Mouse (Mus musculus): Measurements from ENCODE around the gene Plekha6.

The Plekha6 gene

GRCm38 (mm10) chr1:133182706-133183095 lies 18.7 kb downstream of the Plekha6 start:
- no peak for DNase-seq (ENCODE audit: low spot score in 2 of 2)

GRCm38 (mm10) chr1:133183141-133183925 lies 19.3 kb downstream of the Plekha6 start:
- DNase-seq (ENCODE audit: low spot score in 2 of 2) = no peak

GRCm38 (mm10) chr1:133187948-133188680 lies 24.1 kb downstream of the Plekha6 start:
- no peak for DNase-seq (ENCODE audit: low spot score in 2 of 2)

GRCm38 (mm10) chr1:133188719-133189118 lies 24.7 kb downstream of the Plekha6 start:
- no peak for DNase-seq (ENCODE audit: low spot score in 2 of 2)

GRCm38 (mm10) chr1:133189471-133189870 lies 25.5 kb downstream of the Plekha6 start:
- DNase-seq (ENCODE audit: low spot score in 2 of 2) = no peak

- no peak for DNase-seq (ENCODE audit: low spot score in 2 of 2)
Observed at GRCm38 (mm10) chr1:133190550-133190949, 26.5 kb downstream of the Plekha6 start.

- DNase-seq (ENCODE audit: low spot score in 2 of 2) = no peak
Observed at GRCm38 (mm10) chr1:133196181-133196580, 32.2 kb downstream of the Plekha6 start.

- DNase-seq (ENCODE audit: low spot score in 2 of 2) = no peak
Observed at GRCm38 (mm10) chr1:133197266-133197665, 33.3 kb downstream of the Plekha6 start.

GRCm38 (mm10) chr1:133199706-133200105 lies 35.7 kb downstream of the Plekha6 start:
- DNase-seq (ENCODE audit: low spot score in 2 of 2) = no peak

GRCm38 (mm10) chr1:133201499-133201898 lies 37.5 kb downstream of the Plekha6 start:
- no peak for DNase-seq (ENCODE audit: low spot score in 2 of 2)

- DNase-seq (ENCODE audit: low spot score in 2 of 2) = no peak
Observed at GRCm38 (mm10) chr1:133203701-133204100, 39.7 kb downstream of the Plekha6 start.

GRCm38 (mm10) chr1:133204341-133204849 lies 40.4 kb downstream of the Plekha6 start:
- no peak for DNase-seq (ENCODE audit: low spot score in 2 of 2)

GRCm38 (mm10) chr1:133204985-133205384 lies 41.0 kb downstream of the Plekha6 start:
- DNase-seq (ENCODE audit: low spot score in 2 of 2) = no peak

GRCm38 (mm10) chr1:133208086-133208815 lies 44.2 kb downstream of the Plekha6 start:
- no peak for DNase-seq (ENCODE audit: low spot score in 2 of 2)

GRCm38 (mm10) chr1:133209036-133209435 lies 45.0 kb downstream of the Plekha6 start:
- DNase-seq (ENCODE audit: low spot score in 2 of 2) = no peak

GRCm38 (mm10) chr1:133209482-133209881 lies 45.5 kb downstream of the Plekha6 start:
- no peak for DNase-seq (ENCODE audit: low spot score in 2 of 2)

- no peak for DNase-seq (ENCODE audit: low spot score in 2 of 2)
Observed at GRCm38 (mm10) chr1:133209901-133210516, 46.0 kb downstream of the Plekha6 start.

- DNase-seq (ENCODE audit: low spot score in 2 of 2) = no peak
Observed at GRCm38 (mm10) chr1:133210766-133211165, 46.8 kb downstream of the Plekha6 start.

GRCm38 (mm10) chr1:133212273-133212672 lies 48.3 kb downstream of the Plekha6 start:
- no peak for DNase-seq (ENCODE audit: low spot score in 2 of 2)

- no peak for DNase-seq (ENCODE audit: low spot score in 2 of 2)
Observed at GRCm38 (mm10) chr1:133213098-133213497, 49.1 kb downstream of the Plekha6 start.

GRCm38 (mm10) chr1:133213901-133214300 lies 49.9 kb downstream of the Plekha6 start:
- no peak for DNase-seq (ENCODE audit: low spot score in 2 of 2)

Measured in natural killer cell, adult 2 months (primary cell).